Mouse (Mus musculus) T-cell, adult 2 months (primary cell): ENCODE data around the gene Stat2.
"Not testable (repeated sequence)": the region's sequence is repeated elsewhere in the genome, so short reads cannot be mapped to it uniquely, and the experiment has no call there.

Experiments used
- DNase-seq: peaks from one replicate; pipeline ENCODE4 v3.0.0; 2022; ENCODE audit warnings: low spot score

The Stat2 gene

DNA sequence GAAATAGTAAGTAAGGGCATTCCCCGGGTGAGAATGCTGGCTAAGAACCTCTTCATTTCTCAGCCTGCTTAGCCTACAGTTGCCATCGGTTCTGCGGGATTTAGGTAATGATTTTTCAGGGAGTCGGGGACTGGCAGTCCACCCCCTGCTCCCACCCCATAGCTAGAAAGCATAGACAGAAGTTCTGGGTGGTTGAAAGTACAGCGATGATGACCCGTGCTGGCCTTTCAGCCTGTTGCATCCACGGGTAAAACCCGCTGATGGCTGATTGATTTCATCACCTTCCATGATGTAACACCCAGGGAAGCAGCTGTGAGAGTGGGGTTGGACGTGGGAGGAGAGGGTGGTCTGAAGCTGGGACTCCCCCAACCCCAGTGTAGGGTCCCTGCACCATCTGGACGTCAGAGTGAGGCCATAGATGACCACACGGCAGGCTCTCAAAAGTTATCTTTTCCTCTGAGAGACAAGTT lies 28.4 kb downstream of the Stat2 start, which contains the start of gene Il23a:
Gene Il23a (minus strand): TSS at position 51 of the 470 bp plus-strand sequence.
- no peak for DNase-seq

DNA sequence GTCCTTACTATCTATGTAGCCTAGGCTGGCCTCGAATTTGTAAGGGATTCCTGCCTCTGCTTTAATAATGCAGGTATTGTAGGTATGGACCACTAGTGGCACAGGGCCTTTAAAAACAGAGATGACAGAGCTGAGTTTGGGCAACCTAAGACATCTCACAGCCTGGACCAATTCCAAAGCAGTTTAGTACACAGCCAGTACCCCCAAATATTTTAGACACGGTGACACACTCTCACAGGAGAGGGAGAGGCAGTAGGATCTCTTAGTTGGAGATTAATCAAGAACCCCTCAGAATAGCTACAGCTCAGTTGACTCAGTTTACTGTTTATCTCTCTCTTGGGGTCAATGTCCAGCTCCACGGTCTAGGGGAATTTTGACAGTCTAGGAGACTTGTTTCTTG lies 32.0 kb downstream of the Stat2 start:
- no peak for DNase-seq

DNA sequence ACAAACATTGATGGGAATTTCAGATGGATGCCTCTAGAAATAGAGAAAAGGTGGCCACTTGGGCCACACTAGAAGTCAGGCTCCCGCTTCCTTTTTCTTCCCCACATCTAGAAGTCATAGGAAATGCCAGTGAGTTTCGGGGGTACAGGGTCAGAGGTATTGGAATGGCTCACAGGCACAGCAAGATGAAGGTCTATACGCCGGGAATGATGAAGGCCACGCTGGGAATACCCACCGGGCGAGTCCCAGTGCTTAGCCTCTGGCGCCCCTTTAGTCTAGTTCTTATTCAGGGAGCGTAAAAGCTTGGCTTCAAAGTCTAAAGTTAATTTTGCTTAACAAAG lies 32.4 kb downstream of the Stat2 start:
- DNase-seq = no peak

DNA sequence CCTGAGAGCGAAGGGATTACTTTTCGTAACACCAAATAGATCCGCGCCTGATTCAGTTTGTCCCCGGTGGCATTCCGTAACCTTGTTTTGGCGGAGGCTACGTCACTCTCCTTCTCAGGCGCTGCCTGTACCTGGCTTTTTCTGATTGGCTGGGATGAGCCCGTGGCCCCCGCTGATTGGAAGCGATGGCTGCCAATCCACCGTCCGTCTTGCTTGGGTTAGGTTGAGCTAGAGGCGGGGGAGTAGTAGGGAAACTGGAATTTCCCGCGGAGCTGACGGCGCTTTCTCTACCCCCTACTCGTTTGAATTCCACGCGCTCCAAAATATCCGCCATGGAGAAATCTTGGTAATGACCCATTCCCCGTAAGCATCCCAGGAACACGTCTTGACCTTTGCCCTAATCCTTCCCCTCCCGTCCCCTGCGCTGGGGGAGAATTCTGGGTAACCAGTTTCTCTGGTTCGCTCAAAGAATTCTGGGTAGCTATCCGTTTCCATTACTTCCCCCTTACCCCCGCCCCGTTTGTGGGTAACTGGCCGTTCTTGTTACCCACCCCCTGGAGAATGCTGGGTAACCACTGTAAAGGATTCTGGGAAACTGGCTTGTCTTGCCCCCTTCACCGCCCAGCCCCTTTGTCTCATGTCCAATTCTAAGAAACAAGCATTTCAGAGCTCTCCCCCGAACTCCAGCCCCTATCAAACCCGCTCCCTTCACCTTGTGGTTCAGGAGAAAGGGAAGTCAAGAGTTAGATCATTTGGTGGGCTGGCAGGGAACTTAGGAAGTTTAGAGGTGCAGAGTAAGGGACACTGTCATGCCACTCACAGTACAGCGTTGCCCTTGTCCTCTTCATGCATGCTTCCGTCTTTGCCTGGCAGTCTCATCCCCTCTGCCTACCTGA lies 33.0 kb downstream of the Stat2 start, which contains the start of gene Pan2:
Gene Pan2 (plus strand): TSS at position 210 of the 896 bp plus-strand sequence.
- DNase-seq = peak; percentile 99

DNA sequence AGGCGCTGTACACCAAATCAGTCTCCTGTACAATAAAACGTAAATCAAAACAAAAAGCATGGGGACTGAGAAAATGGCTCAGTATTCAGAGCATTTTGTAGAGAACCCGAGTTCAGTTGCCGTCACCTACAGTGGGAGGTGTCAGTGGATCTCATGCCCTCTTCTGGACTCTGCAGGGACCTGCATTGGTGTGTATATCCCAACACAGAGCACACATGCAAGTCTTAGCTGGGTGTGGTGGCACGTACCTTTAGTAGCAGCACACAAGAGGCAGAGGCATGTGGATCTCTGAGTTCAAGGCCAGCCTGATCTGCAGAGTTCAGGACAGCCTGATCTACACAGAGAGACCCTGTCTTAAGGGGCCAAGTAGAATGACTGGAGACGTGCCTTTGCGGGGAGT lies 39.3 kb downstream of the Stat2 start:
- DNase-seq = no peak

DNA sequence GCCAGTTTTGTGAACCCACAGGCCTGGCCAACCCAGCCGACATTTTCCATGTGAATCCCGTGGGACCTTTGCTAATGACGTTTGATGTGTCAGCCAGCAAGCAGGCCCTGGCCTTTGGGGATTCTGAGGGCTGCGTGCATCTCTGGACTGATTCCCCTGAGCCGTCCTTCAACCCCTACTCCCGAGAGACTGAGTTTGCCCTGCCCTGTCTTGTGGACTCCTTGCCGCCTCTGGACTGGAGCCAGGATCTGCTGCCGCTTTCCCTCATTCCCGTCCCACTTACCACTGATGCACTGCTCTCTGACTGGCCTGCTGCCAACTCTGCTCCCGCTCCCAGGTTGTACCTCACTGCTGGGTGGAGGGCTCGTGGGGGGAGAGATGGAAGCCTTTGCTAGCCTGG lies 39.8 kb downstream of the Stat2 start:
- no peak for DNase-seq

DNA sequence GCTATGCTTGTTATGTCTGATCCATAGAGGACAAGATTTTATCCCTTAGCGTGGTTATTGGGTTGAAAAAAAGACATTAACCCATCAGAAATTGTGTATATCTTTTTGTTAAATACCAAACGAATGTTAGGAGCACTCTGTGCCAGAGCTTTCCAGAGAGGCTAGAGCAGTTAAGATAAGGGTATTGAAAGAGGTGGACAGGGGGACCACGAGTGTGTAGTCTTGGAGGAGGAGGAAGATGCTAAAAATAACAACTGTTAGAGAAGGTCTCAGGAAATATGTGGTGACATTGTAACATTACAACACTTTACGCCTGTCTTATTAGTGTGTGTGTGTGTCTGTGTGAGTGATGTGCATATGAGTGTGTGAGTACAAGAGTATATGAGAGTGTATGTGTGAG lies 40.5 kb downstream of the Stat2 start:
- no peak for DNase-seq

DNA sequence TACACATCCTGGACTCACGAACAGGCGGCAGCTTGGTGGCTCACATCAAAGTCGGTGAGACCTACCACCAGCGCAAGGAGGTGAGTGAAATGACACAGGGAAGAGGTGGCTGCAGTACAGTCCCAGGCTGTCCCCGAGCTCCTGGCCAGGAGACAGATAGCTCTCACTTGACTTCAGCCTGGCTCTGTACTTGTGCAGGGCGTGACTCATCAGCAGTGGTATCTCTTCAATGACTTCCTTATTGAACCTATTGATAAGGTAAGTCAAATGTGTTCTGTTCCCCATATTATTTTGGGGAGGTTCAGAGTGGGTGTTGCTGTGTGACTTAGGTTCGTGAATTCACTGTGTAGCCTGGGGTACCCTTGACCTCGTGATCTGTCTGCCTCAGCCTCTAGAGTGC lies 45.2 kb downstream of the Stat2 start:
- no peak for DNase-seq

DNA sequence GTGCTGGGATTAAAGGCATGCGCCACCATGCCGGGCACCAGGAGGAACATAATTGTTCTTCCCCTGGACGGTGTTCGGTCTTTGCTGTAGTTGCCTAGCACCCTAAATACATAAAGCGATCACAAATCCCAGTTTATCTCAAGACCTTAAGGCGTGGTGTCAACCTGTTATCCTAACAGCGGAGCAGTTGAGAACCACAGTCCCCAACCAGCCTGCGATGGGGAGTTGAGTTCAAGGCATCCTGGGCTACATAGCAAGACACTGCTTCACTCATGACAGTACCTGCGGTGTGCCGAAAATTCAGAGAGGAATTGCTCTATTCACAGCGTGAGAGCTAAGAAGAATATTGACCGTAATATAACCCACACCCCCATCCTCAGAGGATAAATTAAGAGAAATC lies 51.3 kb downstream of the Stat2 start:
- DNase-seq = no peak

DNA sequence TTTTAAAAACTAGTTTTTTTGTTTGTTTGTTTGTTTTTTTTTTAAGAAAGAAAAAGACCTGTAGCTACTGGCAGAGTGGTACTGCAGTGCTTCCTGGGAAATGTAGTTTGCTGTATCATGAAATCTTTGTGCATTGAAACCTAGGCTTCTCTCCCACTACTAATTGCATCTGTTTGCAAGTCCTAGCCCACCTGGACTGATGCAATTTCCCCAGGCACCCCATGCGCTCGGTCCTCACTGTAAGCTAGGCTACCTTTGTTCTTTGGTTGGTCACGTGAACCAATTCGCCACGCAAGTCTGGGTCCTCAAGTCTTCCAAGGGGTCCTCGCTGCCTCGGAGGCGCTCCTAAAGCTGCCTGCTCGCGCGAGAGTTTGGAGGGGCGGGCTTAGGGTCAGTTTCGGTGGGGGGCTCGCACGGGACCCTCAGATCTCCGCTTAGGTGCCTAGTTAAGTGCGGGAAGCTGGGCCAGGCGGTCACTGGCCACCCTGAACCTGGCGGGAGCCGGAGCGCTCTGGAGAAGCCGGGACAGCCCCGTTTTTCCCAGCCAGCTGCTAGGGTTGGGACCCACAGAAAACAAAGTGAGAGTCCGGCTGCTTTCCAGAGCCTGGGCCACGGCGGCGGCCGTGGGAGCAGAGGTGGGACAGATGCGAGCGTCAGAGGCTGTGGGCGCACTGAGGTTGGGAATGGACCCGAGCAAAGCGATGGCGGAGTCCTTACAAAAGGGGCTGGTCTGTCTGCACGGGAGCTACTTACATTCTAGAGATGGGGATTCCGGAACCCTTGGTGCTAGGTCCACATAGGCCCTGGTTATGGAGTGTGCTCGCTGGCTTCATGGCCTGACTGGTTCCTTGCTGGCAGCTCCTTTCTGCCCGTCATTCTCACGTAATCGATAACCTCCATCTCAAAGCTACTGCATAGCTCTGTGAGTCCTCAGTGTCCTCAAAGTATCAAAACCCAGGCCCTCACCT lies 52.1 kb downstream of the Stat2 start, which contains the start of gene Cnpy2:
Gene Cnpy2 (plus strand): TSS at position 319 of the 968 bp plus-strand sequence.
- DNase-seq = peak; percentile 83

DNA sequence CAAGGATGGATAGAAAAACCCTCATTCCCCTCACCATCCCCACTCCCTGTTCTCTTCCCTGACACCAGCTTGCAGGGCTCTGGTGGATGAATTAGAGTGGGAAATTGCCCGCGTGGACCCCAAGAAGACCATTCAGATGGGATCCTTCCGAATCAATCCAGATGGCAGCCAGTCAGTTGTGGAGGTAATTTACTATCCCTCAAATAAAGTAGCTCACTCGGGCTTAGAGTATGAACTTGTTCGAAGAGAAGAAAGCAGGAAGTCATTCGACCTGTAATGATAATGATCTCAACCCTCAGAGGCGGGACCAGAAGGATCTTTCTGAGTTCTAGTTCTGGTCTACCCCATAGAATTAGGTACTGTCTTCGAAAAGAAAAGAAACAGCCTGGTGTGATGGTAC lies 53.2 kb downstream of the Stat2 start:
- DNase-seq = no peak

DNA sequence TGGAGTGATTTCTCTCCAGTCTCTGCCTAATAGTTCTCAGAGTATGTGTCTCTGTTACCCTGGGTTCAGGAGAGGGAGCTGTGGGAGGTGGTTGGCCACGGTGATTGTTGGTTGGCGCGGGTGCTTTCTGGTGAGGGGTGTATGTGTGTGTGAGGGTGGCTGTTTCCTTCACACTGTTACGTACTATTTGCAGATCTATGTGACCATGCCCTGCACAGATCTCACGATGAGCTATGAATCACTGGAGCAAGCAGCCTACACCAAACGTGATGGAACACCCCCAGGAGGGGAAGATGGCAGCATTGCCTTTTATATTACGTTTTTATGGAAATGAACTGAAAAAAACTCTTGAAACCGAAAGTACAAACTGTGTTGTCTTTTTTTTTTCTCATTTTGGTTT lies 56.5 kb downstream of the Stat2 start:
- DNase-seq = no peak

DNA sequence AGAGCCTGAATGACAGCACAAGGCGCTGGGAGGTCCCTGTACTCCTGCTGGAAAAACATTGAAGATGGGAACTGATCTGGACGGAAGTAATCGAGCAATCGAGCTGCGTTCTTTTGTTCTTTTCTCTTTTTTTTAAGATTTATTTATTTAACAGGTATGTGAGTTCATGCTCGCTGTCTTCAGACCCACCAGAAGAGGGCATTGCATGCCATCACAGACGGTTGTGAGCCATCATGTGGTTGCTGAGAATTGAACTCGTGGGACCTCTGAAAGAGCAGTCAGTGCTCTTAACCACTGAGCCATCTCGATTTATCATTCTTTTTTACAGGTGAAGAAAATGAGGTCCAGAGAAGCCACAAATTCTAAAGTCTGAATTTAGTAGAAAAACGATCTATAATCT lies 57.3 kb downstream of the Stat2 start:
- no peak for DNase-seq

DNA sequence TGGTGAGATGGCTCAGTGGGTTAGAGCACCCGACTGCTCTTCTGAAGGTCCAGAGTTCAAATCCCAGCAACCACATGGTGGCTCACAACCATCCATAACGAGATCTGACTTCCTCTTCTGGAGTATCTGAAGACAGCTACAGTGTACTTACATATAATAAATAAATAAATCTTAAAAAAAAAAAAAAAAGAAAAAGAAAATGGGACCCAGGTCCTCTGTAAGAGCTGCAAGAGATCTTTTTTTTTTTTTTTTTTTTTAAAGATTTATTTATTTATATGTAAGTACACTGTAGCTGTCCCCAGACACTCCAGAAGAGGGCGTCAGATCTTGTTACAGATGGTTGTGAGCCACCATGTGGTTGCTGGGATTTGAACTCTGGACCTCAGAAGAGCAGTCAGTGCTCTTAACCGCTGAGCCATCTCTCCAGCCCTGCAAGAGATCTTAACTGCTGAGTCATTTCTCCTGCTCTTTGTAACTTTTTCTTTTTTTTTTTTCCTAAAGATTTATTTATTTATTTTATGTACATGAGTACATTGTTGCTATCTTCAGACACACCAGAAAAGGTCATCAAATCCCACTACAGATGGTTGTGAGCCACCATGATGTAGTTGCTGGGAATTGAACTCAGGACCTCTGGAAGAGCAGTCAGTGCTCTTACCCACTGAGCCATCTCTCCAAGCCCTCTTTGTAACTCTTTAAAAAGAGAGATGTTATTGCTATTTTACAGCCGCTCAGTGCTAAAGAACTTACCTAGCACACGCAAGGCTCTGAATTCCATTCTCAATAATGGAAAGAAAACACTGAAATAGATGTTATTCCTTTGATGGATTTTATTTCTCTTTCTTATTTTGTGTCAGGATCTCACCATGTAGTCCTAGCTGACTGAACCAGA lies 62.2 kb downstream of the Stat2 start:
- DNase-seq = not testable (repeated sequence)

DNA sequence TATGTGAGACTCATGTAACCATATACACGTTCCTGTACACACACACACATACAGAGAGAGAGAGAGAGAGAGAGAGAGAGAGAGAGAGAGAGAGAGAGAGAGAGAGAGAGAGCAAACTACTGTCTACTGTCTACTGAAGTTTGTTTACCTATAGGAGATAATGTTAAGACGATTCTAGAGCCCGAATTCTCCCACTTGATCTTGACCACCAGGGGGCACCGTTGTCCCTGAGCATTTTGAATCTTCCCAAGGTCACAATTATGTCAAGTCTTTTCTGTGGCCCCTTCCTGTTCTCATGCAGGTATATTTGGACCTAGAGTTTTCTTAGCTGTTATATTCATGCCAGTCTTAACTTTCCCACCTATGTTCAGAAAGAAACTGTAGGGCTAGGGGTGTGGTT lies 65.2 kb downstream of the Stat2 start:
- peak; percentile 79 for DNase-seq

DNA sequence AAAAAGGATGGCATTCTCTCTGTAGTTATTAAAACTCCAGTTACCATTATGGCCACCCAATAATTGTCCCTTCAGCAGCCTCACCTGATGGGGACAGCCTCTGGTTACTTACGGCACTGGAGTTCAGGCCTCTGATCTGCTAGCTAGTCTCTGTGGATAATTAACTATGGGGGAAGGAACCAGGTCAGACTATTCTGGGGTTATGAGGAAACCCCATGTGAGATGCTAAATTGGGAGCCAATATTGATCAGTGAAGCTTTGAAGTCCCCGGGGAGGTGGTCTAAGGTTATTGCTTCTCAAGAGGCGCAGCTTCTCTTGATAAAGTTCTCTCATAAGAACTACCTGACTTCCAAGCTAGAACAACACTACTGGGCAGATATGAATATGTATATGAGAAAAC lies 65.8 kb downstream of the Stat2 start:
- no peak for DNase-seq

DNA sequence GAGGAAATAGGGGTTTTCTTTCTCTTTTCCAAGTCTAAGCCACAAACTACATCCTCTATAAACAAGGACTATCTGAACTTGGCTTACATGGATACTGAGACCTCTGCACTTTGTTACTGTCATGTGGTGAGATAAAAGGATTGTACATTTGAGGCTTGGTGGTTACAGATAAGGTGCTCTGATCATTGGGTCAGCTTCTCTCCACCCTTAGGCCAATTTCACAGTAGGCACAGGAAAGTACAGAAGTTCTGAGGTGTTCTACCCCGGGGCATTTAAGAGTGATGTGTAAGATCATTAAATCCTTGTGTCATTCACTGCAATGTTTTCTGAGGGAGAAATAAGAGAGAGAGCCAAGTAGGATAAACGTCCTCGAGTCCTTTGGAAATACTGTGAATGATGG lies 66.2 kb downstream of the Stat2 start:
- no peak for DNase-seq

DNA sequence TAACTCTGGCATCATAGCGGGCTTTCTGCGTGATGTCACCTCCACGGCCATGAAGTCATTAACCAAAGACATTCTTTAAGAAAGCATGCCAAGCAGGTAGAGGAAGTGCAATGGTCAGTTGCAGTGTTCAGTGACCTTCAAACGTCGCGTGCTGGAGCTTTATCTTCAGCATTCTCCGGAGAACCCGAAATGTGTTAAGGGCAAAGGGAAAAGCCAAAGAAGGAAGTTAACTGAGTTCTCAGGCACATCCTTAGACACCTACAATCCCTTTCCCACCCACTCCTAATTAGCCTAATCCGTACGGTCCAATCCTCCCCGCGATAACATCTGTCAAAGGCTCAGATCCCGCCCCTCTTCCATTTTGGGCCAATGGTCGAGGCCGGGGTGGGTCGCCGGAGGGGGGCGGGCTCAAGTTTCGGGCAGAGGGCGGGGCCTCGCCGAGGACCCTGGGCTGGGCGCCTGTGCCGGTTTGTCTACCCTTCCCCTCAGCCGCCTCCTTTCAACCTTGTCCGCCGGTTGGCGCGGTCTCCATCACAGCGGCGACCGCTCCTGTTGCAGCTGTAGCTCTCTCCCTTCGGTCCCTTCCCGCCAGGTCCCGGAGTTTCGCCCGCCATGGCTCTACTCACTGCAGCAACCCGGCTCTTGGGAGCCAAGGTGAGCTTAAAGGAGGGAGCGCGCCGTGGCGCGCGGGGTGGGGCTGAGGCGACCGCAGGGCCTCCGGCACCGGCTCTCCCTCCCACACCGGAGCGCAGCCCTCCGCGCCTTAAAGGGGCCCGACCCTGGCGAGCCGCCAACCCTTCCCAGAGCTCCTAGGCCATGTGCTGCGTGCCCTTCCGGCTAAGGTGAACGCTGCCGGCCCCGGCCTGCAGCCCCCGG lies 67.2 kb downstream of the Stat2 start, which contains the start of gene Cs:
Gene Cs (plus strand): TSS at position 429 of the 876 bp plus-strand sequence.
- DNase-seq = peak; percentile 96

DNA sequence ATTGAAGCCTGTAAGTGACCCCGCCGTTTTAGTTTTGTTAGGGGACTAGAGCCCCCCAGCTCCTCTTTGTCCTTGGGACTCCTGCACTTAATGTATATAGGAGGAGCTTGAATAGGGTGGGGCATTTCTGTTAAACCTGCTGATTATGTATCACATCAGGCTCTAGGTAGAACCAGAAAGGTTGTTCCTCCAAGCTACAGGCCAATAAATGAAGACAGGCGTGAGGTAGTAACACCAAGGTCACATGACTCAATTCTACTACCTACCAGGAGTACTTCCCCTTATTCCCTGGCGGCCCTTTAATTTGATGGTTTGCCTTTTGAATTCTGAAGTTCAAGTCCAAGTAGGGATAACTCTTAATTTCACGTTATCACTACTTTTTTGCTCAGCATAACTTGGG lies 68.1 kb downstream of the Stat2 start:
- no peak for DNase-seq

DNA sequence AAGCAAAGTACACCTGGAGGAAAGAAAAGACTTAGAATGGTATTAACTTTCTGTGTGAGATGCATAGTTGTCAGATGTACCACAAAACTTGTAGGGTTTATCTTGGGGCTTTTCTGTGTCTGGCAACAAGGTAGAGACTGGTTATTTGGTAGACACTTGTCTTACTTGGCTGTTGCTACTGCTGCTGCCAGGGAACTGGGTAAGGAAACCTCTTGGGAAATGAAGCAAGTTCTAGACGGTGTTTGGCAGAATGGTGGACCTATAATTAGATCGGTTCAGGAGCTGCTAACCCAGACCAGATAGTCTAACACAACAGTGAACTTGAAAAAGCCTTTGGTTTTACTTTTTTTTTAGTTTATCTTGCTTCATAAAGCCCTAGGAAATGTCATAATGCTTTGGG lies 68.6 kb downstream of the Stat2 start:
- no peak for DNase-seq
